Mouse (Mus musculus) forelimb bud, embryonic 11.5 days (tissue): ENCODE measurements at regions not wholly inside any gene's neighbourhood (a gene's known extent, or its start where the extent isn't known, plus 50 kb on each side); places are given as distances from the start of the nearest gene placed in this dataset.

ENCODE experiments used
- DNase-seq: peaks from one replicate; pipeline ENCODE4 v3.0.0-alpha.2; 2012; ENCODE audit warnings: low read depth, low spot score

GRCm38 (mm10) chr9:61510217-61510893 is 138.2 kb downstream of the Tle3 start:
- peak; percentile 61 for DNase-seq

- peak; percentile 51 for DNase-seq
These were observed 137.5 kb downstream of the Tle3 start for GRCm38 (mm10) chr9:61509591-61510191.

- no peak for DNase-seq
These were observed 136.9 kb downstream of the Tle3 start for GRCm38 (mm10) chr9:61509091-61509490.

GRCm38 (mm10) chr9:61500851-61501250 is 128.7 kb downstream of the Tle3 start:
- DNase-seq: no peak

- DNase-seq: no peak
These were observed 120.7 kb downstream of the Tle3 start for GRCm38 (mm10) chr9:61492896-61493295.

GRCm38 (mm10) chr9:61491131-61491712 is 119.1 kb downstream of the Tle3 start:
- no peak for DNase-seq

- DNase-seq: no peak
These were observed 117.8 kb downstream of the Tle3 start for GRCm38 (mm10) chr9:61489983-61490382.

GRCm38 (mm10) chr9:61489147-61489546 is 117.0 kb downstream of the Tle3 start:
- DNase-seq: no peak

GRCm38 (mm10) chr9:61487824-61488223 is 115.7 kb downstream of the Tle3 start:
- no peak for DNase-seq

- no peak for DNase-seq
These were observed 115.0 kb downstream of the Tle3 start for GRCm38 (mm10) chr9:61487146-61487545.

GRCm38 (mm10) chr9:61484391-61484790 is 112.2 kb downstream of the Tle3 start:
- DNase-seq: peak; percentile 85

GRCm38 (mm10) chr9:61479626-61480025 is 107.5 kb downstream of the Tle3 start:
- DNase-seq: no peak

GRCm38 (mm10) chr9:61478862-61479261 is 106.7 kb downstream of the Tle3 start:
- DNase-seq: no peak

GRCm38 (mm10) chr9:61476351-61476750 is 104.2 kb downstream of the Tle3 start:
- no peak for DNase-seq

- DNase-seq: no peak
These were observed 98.8 kb downstream of the Tle3 start for GRCm38 (mm10) chr9:61470815-61471505.

- no peak for DNase-seq
These were observed 96.8 kb downstream of the Tle3 start for GRCm38 (mm10) chr9:61468897-61469509.

GRCm38 (mm10) chr9:61468368-61468848 is 96.2 kb downstream of the Tle3 start:
- no peak for DNase-seq
